Mouse (Mus musculus) midbrain, embryonic 15.5 days (tissue): ENCODE data around the gene Fryl. TPM values are rescaled to one million over a fixed set of nuclear protein-coding genes. Genes with fewer than 3 reads are reported as not detected.

Experiments used
- ATAC-seq: fragments of 200-750 bp; cut with Nextera tagmentation; replicated peaks from 2 replicates; pipeline ENCODE4 v1.8.0; 2017; ENCODE audit warnings: moderate TSS enrichment
- H3K27ac ChIP-seq: fragments of 300-500 bp; sonication (generic); 2 replicates; pipeline ENCODE4 v1.5.1; 2015; ENCODE audit warnings: mild to moderate bottlenecking, inconsistent platforms
- H3K27me3 ChIP-seq: fragments of 300-500 bp; sonication (generic); replicated peaks from 2 replicates; pipeline ENCODE4 v1.6.1; 2015; ENCODE audit warnings: inconsistent platforms
- H3K36me3 ChIP-seq: fragments of 300-500 bp; sonication (generic); replicated peaks from 2 replicates; pipeline ENCODE4 v1.6.1; 2015; ENCODE audit warnings: inconsistent platforms
- H3K4me1 ChIP-seq: fragments of 300-500 bp; sonication (generic); 2 replicates; pipeline ENCODE4 v1.6.1; 2015; ENCODE audit warnings: inconsistent platforms
- H3K4me2 ChIP-seq: fragments of 300-500 bp; sonication (generic); 2 replicates; pipeline ENCODE4 v1.6.1; 2015; ENCODE audit warnings: inconsistent platforms, mild to moderate bottlenecking, moderate library complexity
- H3K4me3 ChIP-seq: fragments of 300-500 bp; sonication (generic); 2 replicates; pipeline ENCODE4 v1.5.1; 2015; ENCODE audit warnings: mild to moderate bottlenecking, inconsistent platforms
- H3K9ac ChIP-seq: fragments of 300-500 bp; sonication (generic); 2 replicates; pipeline ENCODE4 v1.6.1; 2015; ENCODE audit warnings: mild to moderate bottlenecking, inconsistent platforms
- H3K9me3 ChIP-seq: fragments of 300-500 bp; sonication (generic); 2 replicates; pipeline ENCODE4 v1.6.1; 2016; ENCODE audit warnings: inconsistent platforms
- WGBS: fragments of 180-500 bp; shearing (Covaris S2); methylation state at CpG from one replicate; pipeline ENCODE4 v1.1.7; 2015; ENCODE audit warnings: mixed read lengths; 5-methylcytosine and 5-hydroxymethylcytosine counted together
- polyA plus RNA-seq: library from polyadenylated mRNA; unstranded; fragments of >200 nt; fragmentation: Nextera tagmentation; extraction: Ambion mirVana; gene quantifications from 2 replicates; pipeline ENCODE4 v1.2.1, GENCODE M21; 2015

Gene Fryl
- polyA plus RNA-seq, 1 experiment from 2014 or later: 47.5 TPM

- WGBS: 56% methylated on average over 4 of the region's 4 CpGs
- Histone ChIP-seq H3K9me3 (no peaks in the 10 kb centered on the region), H3K27me3 (no peaks in the 10 kb centered on the region), H3K9ac (no peak overlapping the region), H3K36me3 (no peaks in the 10 kb centered on the region), H3K4me2 (no peak overlapping the region), H3K27ac (no peak overlapping the region; the same call in 1 of the 2 replicates), H3K4me3 (no peak overlapping the region), H3K4me1 (peaks cover 5% of the 10 kb centered on the region; the same call in 1 of the 2 replicates)
- ATAC-seq: no peak
Observed at GRCm38 (mm10) chr5:73279732-73280566, 23.5 kb upstream of the Fryl start.

DNA sequence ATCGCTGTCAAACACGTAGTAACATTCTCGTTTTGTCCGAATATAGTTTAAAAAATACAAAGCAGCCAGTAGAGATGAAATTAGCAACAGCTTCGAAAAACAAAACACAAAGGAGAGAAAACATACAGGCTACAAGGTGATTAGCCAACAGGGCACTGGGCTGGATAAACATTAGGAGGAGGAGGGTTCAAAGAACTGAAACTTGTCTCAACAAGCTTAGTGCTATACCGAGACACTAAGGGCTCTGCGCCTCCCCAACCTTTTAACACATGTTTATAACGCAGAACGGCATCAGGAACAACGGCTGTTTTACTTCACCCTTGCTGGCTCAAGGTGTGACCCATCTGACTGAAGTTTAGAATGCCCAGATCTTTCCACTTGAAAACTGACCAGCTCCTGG, 22.8 kb upstream of the Fryl start:
- peaks cover 5% of the 10 kb centered on the region; the same call in 1 of the 2 replicates for H3K4me1 ChIP-seq
- H3K9ac ChIP-seq: no peak overlapping the region
- no peak overlapping the region for H3K4me2 ChIP-seq
- WGBS: 79% methylated on average over 10 of the region's 10 CpGs
- no peaks in the 10 kb centered on the region for H3K27me3 ChIP-seq
- H3K4me3 ChIP-seq: no peak overlapping the region
- no peaks in the 10 kb centered on the region for H3K36me3 ChIP-seq
- no peak overlapping the region; the same call in 1 of the 2 replicates for H3K27ac ChIP-seq
- no peaks in the 10 kb centered on the region for H3K9me3 ChIP-seq
- ATAC-seq: no peak

DNA sequence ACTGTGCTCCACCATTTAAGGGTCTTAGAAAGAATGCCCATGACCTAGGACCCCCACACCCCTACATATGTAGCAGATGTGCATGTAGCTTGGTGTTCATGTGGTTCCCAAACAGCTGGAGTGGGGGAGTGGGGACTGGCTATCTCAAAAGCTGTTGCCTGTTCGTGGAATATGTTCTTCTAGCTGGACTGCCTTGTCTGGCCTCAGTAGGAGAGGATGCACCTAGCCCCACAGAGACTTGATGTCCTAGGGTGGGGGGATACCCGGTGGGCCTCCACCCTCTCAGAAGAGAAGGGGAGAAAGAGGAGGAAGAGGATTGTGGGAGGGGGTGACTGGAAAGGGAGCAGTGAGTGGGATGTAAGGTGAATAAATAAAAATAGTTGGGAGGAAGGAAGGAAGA, 18.5 kb upstream of the Fryl start:
- Histone ChIP-seq H3K9me3 (no peaks in the 10 kb centered on the region), H3K27ac (no peak overlapping the region), H3K4me3 (no peak overlapping the region), H3K4me1 (peaks cover 5% of the 10 kb centered on the region; the same call in 1 of the 2 replicates), H3K36me3 (no peaks in the 10 kb centered on the region), H3K27me3 (no peaks in the 10 kb centered on the region), H3K4me2 (no peak overlapping the region), H3K9ac (no peak overlapping the region)
- WGBS: 88% methylated on average over 2 of the region's 2 CpGs
- no peak for ATAC-seq

GRCm38 (mm10) chr5:73273171-73273570, 16.8 kb upstream of the Fryl start:
- WGBS: 64% methylated on average over 4 of the region's 4 CpGs
- no peak overlapping the region for H3K4me2 ChIP-seq
- H3K36me3 ChIP-seq: no peaks in the 10 kb centered on the region
- H3K27me3 ChIP-seq: no peaks in the 10 kb centered on the region
- no peak overlapping the region for H3K27ac ChIP-seq
- H3K4me1 ChIP-seq: no peaks in the 10 kb centered on the region
- H3K9me3 ChIP-seq: no peaks in the 10 kb centered on the region
- ATAC-seq: no peak
- H3K4me3 ChIP-seq: no peak overlapping the region
- no peak overlapping the region for H3K9ac ChIP-seq

- no peak overlapping the region for H3K4me3 ChIP-seq
- no peaks in the 10 kb centered on the region for H3K9me3 ChIP-seq
- H3K4me2 ChIP-seq: no peak overlapping the region
- no peak overlapping the region for H3K9ac ChIP-seq
- no peaks in the 10 kb centered on the region for H3K4me1 ChIP-seq
- H3K27me3 ChIP-seq: no peaks in the 10 kb centered on the region
- H3K27ac ChIP-seq: no peak overlapping the region
- 70% methylated on average over 6 of the region's 6 CpGs for WGBS
- H3K36me3 ChIP-seq: no peaks in the 10 kb centered on the region
- ATAC-seq: no peak
Observed at GRCm38 (mm10) chr5:73270612-73271011, 14.2 kb upstream of the Fryl start.

- Histone ChIP-seq H3K36me3 (no peaks in the 10 kb centered on the region), H3K9ac (no peak overlapping the region), H3K27me3 (no peaks in the 10 kb centered on the region), H3K9me3 (no peaks in the 10 kb centered on the region), H3K4me1 (no peaks in the 10 kb centered on the region), H3K4me3 (no peak overlapping the region), H3K27ac (no peak overlapping the region), H3K4me2 (no peak overlapping the region)
- no peak for ATAC-seq
- 86% methylated on average over 11 of the region's 11 CpGs for WGBS
Observed at GRCm38 (mm10) chr5:73268636-73269213, 12.3 kb upstream of the Fryl start.

DNA sequence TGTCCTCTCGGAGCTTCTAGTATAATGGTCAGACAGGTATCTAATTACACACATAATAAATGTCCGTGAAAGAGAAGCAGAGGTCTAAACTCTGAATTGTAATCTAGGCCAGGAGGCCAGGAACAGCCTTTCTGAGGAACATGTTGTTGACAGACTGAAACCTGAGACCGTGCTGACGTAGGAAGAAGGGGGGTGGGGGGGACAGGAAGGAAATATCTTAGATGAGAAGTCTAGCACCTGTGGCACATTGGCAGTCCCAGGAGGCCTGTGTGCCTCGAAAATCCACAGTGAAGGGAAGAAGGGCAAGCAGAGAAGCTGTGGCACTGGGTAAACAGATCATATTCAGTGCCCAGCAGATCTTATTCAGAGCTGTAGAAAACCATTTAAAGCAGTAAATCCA, 9.0 kb upstream of the Fryl start:
- Histone ChIP-seq H3K4me2 (no peak overlapping the region), H3K4me1 (no peaks in the 10 kb centered on the region)
- 80% methylated on average over 5 of the region's 5 CpGs for WGBS

GRCm38 (mm10) chr5:73264122-73264521, 7.7 kb upstream of the Fryl start:
- no peak overlapping the region for H3K4me2 ChIP-seq
- H3K27ac ChIP-seq: no peak overlapping the region
- WGBS: 71% methylated on average over 5 of the region's 5 CpGs
- no peak for ATAC-seq
- no peaks in the 10 kb centered on the region for H3K27me3 ChIP-seq
- H3K9ac ChIP-seq: no peak overlapping the region
- H3K9me3 ChIP-seq: no peaks in the 10 kb centered on the region
- no peaks in the 10 kb centered on the region for H3K36me3 ChIP-seq
- no peak overlapping the region for H3K4me3 ChIP-seq
- no peaks in the 10 kb centered on the region for H3K4me1 ChIP-seq

More for the DNA sequence above, 9.0 kb upstream of the Fryl start:
- no peaks in the 10 kb centered on the region for H3K9me3 ChIP-seq
- no peak overlapping the region for H3K4me3 ChIP-seq
- H3K9ac ChIP-seq: no peak overlapping the region
- ATAC-seq: no peak
- H3K27me3 ChIP-seq: no peaks in the 10 kb centered on the region
- no peaks in the 10 kb centered on the region for H3K36me3 ChIP-seq
- H3K27ac ChIP-seq: no peak overlapping the region

DNA sequence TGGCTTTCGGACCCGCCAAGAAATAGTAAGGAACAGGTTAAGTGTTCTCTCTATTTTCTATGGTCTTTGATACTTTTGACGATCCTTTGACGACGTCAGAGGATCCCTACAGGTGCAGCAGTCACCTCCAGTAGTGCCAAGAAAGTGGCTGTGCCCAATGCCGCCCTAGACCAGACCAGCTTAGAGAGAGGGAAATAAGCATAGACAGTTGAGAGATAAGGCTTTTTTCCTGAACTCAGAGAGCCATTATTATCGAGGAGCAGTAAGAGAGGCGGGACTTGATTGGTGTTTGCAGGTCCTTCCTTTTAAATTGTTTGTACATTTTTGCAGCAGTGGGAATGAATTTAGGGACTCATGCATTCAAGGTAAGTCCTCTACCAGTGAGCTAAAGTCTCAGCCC, 1.3 kb upstream of the Fryl start:
- ATAC-seq: no peak
- Histone ChIP-seq H3K27ac (no peak overlapping the region), H3K4me1 (peaks cover 31% of the 10 kb centered on the region), H3K9me3 (no peaks in the 10 kb centered on the region), H3K9ac (no peak overlapping the region), H3K4me2 (peak overlapping the region; percentile 68; the same call in 1 of the 2 replicates), H3K4me3 (peak overlapping the region; percentile 100; the same call in 1 of the 2 replicates), H3K27me3 (0 out of 2 replicates have a peak, but pooled peaks cover 3% of the 10 kb centered on the region), H3K36me3 (no peaks in the 10 kb centered on the region)
- WGBS: 55% methylated on average over 8 of the region's 8 CpGs

DNA sequence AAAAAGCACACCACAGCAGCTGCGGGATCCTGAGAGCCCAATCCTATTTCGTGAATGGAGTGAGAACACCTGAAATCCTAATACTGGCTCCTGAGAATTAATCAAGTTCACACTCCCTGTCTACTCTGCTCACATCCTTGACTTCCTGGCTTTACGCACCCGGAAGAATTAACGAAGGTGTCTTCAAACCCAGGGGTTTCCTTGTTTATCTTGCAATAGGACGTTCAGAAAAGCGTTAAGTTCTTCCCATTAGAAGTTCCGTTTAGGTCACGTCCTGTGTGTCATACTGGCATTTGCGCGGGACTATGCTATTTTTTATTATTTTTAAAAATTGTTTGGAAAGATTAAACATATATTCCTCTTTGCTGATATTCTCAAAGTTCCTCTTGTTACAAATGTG, 677 bp upstream of the Fryl start:
- Histone ChIP-seq H3K4me1 (peaks cover 35% of the 10 kb centered on the region), H3K27me3 (0 out of 2 replicates have a peak, but pooled peaks cover 3% of the 10 kb centered on the region), H3K9me3 (no peaks in the 10 kb centered on the region), H3K27ac (peak overlapping the region; percentile 73), H3K9ac (peak overlapping the region; percentile 37), H3K36me3 (no peaks in the 10 kb centered on the region), H3K4me3 (peak overlapping the region; percentile 100), H3K4me2 (peak overlapping the region; percentile 68)
- ATAC-seq: no peak
- 3% methylated on average over 11 of the region's 11 CpGs for WGBS

GRCm38 (mm10) chr5:73255321-73256251, 833 bp downstream of the Fryl start:
- H3K4me2 ChIP-seq: peak overlapping the region; percentile 69
- H3K9ac ChIP-seq: peak overlapping the region; percentile 88
- peaks cover 35% of the 10 kb centered on the region for H3K4me1 ChIP-seq
- ATAC-seq: peak; percentile 78
- H3K9me3 ChIP-seq: no peaks in the 10 kb centered on the region
- H3K27ac ChIP-seq: peak overlapping the region; percentile 96
- H3K36me3 ChIP-seq: no peaks in the 10 kb centered on the region
- under 1% methylated on average over 111 of the region's 129 CpGs for WGBS
- 0 out of 2 replicates have a peak, but pooled peaks cover 3% of the 10 kb centered on the region for H3K27me3 ChIP-seq
- H3K4me3 ChIP-seq: peak overlapping the region; percentile 100

DNA sequence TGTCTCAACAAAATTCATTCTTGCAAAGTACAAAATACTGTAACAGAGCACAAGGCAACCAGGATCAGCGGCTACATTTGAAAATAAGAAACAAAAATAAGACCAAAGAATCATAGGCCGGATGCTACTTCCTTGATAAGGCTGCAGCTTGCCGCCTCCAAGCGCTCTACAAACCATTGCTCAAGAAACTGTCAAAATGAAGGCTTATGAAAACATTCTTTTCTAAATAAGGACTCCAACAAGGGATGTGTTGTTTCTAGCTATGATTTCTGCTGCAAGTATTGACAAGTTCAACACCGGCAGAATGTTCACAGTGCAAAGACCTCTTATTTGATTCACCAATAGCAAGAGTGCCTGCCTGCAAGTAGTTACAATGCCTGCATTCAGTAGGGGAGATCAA, 1.8 kb downstream of the Fryl start:
- Histone ChIP-seq H3K36me3 (no peaks in the 10 kb centered on the region), H3K4me2 (peak overlapping the region; percentile 69), H3K27ac (peak overlapping the region; percentile 96; the same call in 1 of the 2 replicates), H3K9ac (peak overlapping the region; percentile 88), H3K4me1 (peaks cover 35% of the 10 kb centered on the region), H3K9me3 (no peaks in the 10 kb centered on the region), H3K4me3 (peak overlapping the region; percentile 100), H3K27me3 (0 out of 2 replicates have a peak, but pooled peaks cover 3% of the 10 kb centered on the region)
- WGBS: 46% methylated on average over 5 of the region's 5 CpGs
- no peak for ATAC-seq
